Mouse (Mus musculus) embryonic stem cell, embryonic (primary cell): ENCODE results near the gene Dnajc3.

Source experiments
- CTCF ChIA-PET, 4 experiments: fragments of 300-600 bp in 2 of 4; fragments of 350-600 bp in 2 of 4; sonication (Branson Sonifier 250); formaldehyde crosslinking; loops; one replicate each; lab custom pipeline; 2022; ENCODE audit warnings: inconsistent platforms in 2 of 4; lab: Charles Lee
- POLR2A ChIA-PET, 4 experiments: fragments of 300-600 bp in 2 of 4; fragments of 350-600 bp in 2 of 4; sonication (Branson Sonifier 250); formaldehyde crosslinking; loops; one replicate each; lab custom pipeline; 2022; ENCODE audit warnings: antibody characterized with exemption in 4 of 4, inconsistent platforms in 1 of 4; lab: Charles Lee

The Dnajc3 gene

DNA sequence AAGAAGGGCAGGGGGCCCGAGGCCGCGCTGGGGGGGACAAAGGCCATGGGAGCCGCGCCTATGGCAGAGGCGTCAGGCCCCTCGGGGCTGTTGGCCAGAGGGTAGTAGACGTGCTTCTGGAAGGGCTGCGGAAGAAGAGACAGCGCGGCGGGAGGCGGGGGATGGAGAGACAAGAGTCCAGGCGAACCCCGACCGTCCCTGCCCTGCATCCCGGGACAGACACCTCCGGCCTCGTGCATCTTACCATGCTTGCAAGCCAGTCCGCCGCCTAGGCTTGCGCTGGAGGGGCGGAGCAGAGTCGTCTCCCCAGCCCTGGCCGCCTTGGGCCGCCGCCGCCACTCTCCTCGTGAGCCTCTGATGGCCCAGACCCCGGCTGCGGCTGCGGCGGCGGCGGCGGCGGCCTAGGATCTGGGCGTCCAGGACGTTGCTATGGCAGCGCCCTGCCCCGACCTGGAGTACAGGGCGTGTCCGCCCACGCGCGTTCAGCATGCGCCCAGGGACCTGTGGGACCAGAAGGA lies 15.1 kb upstream of the Dnajc3 start:
- POLR2A ChIA-PET, result interaction anchor here in 1 of 4 experiments (1.1 to 1.6 kb wide), 2 partner anchors 15 to 54 kb away, joined by 3 to 4 read pairs; partner anchors contain the start of gene Dnajc3

DNA sequence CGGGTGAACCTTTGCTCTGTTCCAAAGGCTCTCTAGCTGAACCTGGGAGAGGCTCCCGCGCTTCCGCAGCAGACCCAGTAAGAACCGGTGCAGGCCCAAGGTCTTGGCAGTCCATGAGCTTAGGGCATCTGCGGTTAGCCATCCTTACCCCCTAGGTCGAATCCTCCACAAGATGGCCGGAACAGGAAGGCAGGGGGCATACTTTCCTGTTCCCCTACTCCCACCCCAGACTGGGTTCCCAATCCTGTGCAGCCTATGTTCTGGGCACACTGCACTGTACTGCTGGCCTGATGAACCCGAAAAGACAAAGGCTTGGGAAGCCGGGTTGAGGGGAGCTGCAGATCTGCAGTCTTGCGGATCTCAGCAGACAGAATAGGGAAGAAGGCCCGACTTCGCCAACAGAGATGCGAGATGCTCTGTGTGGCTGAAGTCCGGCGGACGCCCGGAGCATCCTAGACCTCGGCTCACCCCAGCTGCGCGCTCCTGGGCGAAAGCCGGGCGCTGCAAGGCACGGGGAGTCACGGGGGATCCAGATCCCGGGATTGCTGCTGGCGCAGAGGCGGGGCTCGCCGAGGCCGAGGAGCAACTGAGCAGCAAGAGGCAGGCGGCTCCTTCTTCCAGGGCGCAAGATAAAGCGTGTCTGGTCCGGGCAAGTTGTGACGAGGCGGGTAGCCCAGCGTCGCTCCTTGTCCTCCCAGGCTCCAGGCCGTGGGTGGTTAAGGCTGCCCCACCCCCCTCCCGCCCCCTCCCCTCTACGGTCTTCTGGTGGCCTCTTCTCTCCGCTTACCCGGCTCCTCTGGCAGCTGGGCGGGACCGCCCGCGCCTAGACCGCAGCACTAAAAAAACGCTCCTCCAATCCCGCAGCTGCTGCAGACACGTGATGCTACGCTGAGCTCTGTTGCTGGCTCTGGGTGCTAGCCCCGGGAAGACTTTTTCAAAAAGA lies 12.8 kb upstream of the Dnajc3 start, which contains the start of gene Dzip1:
Gene Dzip1 (minus strand): TSS at position 788 of the 943 bp plus-strand sequence.
- POLR2A ChIA-PET, result interaction anchor here (0.7 to 4.5 kb wide), 31 partner anchors 8 to 227 kb away, joined by 3 to 33 read pairs (median 4); partner anchors contain the start of gene Dnajc3 (in 3 of the 4)

More for the DNA sequence above, 15.1 kb upstream of the Dnajc3 start:
- CTCF ChIA-PET, result interaction anchor here in 1 of 4 experiments (0.9 kb wide), 1 partner anchor 103 kb away, joined by 4 read pairs; no protein-coding TSS in a partner anchor

DNA sequence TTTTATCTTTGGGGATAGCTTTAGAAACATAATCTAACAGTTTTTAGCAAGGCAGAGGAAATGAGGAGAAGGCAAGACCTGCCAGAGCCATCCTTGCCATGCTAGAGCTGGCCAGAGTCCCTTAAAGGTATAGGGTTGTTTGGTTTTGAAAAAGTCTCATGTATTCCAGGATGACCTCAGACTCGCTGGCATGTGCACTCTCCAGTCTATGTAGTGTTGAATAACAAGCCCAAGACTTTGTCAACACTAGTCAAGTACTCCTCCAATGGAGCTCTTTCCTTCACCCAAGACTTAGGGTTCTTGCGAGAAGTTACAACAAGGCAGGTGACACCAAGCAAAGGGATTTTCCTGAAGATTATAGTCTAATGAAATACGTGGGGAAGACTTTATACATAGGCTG lies 9.2 kb upstream of the Dnajc3 start:
- CTCF ChIA-PET, result no interaction called here

More for the DNA sequence above, 12.8 kb upstream of the Dnajc3 start, which contains the start of gene Dzip1:
- CTCF ChIA-PET, result interaction anchor here (0.6 to 1.4 kb wide), 10 partner anchors 8 to 469 kb away, joined by 3 to 6 read pairs (median 3); no protein-coding TSS in a partner anchor

DNA sequence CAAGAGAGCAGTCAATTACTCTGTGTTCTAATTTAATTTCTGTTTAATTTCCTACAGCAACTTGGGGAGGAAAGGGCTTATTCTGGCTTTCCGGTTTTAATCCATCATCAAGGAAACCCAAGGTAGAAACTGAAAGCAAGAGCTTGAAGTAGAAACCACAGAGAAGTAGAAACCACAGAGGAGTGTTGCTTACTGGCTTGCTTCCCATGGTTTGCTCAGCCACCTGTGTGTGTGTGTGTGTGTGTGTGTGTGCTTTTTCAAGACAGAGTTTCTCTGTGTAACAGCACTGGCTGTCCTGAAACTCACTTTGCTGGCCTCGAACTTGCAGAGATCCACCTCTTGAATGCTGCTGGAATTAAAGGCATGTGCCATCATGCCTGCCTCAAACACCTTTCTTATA lies 8.0 kb upstream of the Dnajc3 start:
- ChIA-PET CTCF (no interaction called here), POLR2A (no interaction called here)

More for the DNA sequence above, 9.2 kb upstream of the Dnajc3 start:
- POLR2A ChIA-PET, result no interaction called here

DNA sequence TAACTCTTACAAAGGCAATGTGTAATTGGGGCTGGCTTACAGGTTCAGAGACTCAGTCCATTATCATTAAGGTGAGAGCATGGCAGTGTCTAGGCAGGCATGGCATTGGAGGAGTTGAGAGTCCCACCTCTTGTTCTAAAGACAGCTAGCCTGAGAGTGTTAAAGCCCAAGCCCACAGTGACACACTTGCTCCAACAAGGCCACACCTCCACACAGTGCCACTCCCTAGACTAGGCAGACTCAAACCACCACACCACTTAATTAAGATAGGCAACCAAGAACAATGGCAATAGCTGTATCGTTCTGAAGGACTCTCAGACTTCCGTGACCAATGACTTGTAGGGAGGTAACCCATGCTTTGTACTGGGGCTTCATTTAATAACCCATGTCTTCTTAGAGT lies 7.0 kb upstream of the Dnajc3 start:
- POLR2A ChIA-PET, result no interaction called here
- CTCF ChIA-PET, result no interaction called here

DNA sequence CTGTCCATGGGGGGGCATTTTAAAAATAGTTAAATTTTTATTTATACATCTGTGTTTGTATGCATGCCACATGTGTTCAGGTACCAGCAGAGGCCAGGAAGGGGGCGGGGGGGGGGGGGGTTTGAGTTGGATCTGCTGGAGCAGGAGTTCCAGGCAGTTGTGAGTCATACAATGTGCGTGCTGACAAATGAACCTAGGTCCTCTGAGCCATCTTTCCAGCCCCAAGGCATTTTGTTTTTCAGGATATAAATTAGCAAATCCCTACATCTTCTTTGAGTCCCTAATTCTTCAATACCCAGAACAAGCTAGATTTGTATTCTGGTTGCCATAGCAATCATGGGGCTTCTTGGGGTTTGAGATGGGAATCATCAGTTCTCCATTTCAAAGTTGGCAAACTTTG lies 6.6 kb upstream of the Dnajc3 start:
- CTCF ChIA-PET, result no interaction called here
- POLR2A ChIA-PET, result no interaction called here

DNA sequence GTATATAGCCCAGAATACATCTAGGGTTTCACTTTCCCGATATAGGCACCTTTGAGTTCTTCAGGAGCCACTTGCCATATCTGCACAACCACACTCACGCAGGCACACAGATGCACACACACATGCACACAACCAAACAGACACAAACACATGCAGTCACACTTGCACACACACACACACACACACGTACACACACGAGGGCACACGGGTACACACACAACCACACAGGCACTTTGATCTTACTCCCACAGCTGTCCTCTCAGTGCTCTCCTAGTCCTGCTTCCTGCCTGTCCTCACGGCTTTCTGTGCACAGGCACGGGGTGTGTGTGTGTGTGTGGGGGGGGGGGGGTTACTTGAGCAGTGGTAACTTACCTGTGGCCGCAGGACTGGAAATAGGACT lies 4.8 kb upstream of the Dnajc3 start:
- CTCF ChIA-PET, result interaction anchor here in 1 of 4 experiments (1.1 kb wide), 1 partner anchor 9 kb away, joined by 4 read pairs; no protein-coding TSS in a partner anchor
- POLR2A ChIA-PET, result interaction anchor here in 3 of 4 experiments (0.6 to 2.5 kb wide), 11 partner anchors 7 to 1344 kb away, joined by 3 to 11 read pairs (median 3); partner anchors contain the start of gene Dzip1 (in 1 of the 3)

DNA sequence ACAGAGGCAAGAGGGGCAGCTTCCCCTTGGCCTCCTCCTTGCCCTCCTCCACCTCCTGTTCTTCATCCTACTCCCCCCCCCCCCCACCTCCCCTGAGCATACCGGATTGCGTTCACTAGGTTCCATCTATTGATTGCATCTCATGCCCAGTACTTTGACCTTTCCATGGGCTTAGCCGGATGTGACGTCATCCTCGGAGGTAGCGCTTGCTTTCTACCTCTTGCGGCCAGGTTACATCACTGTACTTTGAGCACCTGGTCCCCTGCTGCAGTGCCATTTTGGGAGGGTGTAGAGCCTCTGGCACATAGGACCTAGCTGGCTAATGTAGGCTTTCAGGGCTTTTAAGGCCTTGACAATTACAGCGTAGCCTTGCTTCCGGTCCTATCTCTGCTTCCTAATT lies 3.1 kb upstream of the Dnajc3 start:
- CTCF ChIA-PET, result interaction anchor here in 1 of 4 experiments (0.9 kb wide), 1 partner anchor 9 kb away, joined by 3 read pairs; the partner anchor contains the start of gene Dzip1
- POLR2A ChIA-PET, result interaction anchor here in 3 of 4 experiments (1.8 to 2.5 kb wide), 4 partner anchors 9 to 43 kb away, joined by 3 to 11 read pairs (median 8); partner anchors contain the start of gene Dzip1 (in 3 of the 3)

DNA sequence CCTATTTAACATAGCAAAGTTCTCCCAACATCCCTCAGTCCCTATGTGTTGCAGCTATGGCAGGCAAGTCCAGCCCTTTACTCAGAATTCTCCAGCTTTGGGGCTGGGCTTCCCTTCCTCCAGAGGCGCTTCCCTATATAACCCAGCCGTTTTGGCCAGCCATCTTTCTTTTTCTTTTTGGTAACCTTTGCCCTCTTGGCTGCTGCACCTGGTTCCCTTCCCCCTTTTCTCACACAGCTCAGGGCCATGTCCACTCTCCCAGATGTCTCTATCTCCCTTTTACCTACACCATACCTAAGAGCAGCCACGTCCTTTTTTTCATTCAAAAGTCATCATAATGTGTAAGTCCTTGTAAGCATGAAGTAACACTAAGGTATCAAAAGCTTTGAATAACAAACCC lies 1.5 kb upstream of the Dnajc3 start:
- ChIA-PET CTCF (no interaction called here), POLR2A (interaction anchor here in 2 of 4 experiments (0.7 to 4.7 kb wide), 5 partner anchors 11 to 350 kb away, joined by 3 to 33 read pairs (median 3); partner anchors contain the start of gene Dzip1 (in 2 of the 2))

DNA sequence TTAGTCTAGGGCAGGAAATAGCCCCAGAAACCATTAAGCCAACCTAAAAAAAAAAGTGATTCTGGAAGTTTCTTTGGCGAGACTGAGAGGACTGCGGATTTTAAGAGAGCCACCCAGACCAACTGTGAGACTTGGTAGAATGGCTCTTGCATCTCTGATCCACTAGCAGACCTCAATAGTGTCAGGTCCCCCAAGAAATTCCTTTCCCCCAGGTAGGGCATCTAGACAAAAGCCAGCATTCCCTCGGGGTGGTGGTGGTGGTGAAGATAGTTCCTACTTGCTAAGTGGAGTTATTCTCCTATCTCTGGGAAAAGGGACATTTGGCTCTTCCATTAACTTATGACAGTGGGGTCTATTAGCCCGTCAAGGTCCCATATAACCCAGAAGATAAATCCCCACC lies 824 bp upstream of the Dnajc3 start:
- CTCF ChIA-PET, result no interaction called here
- POLR2A ChIA-PET, result interaction anchor here in 3 of 4 experiments (0.7 to 4.7 kb wide), 10 partner anchors 12 to 351 kb away, joined by 3 to 33 read pairs (median 5); partner anchors contain the start of gene Dzip1 (in 3 of the 3)

DNA sequence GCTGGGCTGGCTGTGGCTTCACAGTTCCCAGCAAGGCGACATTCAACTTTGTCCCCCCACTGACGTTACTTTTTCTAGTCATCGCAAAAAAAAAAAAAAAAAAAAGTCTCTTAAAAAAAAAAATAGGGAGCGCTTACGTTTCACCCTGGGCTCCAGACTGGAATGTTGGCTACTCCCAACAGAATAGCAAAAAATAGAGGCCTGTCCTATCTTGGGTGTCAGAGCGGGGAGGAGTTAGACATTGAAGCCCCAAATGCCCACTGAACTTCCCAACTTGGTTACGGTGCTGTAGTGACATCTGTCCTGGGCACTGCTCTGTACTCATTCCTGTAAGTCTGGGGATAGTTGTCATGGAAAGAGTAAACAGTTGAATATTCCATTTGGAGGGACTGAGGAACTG lies 775 bp downstream of the Dnajc3 start:
- ChIA-PET POLR2A (interaction anchor here in 3 of 4 experiments (0.6 to 4.7 kb wide), 15 partner anchors 13 to 1866 kb away, joined by 3 to 33 read pairs (median 5); partner anchors contain the start of gene Dzip1 (in 3 of the 3)), CTCF (no interaction called here)

DNA sequence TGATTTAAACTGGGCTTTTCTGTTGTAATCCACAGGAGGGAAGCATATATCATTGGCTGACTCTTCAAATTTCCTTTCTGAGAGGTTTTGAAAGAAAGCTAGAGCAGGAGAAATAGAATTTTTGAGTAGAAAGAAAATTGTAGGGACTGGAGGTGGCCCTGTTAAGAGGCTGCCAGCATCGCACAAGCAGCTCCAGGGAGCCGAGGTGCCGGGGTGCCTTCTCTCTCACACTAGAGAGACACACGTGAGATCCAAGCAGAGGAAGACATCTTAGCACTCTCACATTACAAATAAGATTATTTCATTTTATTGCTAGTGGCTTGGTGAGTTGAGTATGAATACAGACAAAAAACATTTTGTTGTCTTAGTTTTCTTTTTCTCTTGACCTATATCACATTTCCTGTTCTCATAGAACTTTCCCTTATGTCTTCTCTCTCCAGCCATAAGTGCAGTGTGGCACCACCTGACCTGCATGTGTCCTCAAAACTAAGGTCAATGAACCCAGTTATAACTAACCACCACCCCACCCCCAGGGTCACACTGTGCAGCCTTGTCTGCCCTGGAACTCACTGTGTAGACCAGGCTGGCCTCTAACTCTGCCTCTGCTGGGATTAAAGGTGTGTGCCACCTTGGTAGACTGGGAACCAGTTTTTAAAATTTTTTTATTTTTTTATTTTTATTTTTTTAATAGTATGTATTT lies 3.2 kb downstream of the Dnajc3 start:
- CTCF ChIA-PET, result no interaction called here

DNA sequence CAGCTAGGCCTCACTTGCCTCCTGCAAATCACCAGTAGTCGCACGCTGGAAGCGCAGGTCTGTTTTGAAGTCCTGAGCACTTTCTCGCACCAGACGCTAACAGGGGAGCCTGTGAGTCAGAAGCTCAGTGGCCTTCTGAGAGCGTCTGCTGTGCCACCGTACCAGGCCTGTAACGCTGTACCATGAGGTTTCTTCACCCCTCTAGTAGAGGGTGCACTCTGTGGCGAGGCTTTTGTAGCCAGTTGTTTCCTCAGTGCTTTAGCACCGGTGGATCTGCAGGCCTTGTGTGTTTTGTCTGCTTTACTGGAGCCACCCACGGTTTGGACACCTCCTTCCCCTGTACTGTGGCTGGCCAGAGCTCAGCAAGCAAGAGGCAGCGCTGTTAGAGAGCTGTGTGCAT lies 4.3 kb downstream of the Dnajc3 start:
- POLR2A ChIA-PET, result interaction anchor here in 2 of 4 experiments (1.4 to 1.5 kb wide), 2 partner anchors 8 to 9 kb away, joined by 3 to 5 read pairs; no protein-coding TSS in a partner anchor
- CTCF ChIA-PET, result interaction anchor here in 2 of 4 experiments (1.5 to 2.3 kb wide), 2 partner anchors 44 to 45 kb away, joined by 4 to 5 read pairs; no protein-coding TSS in a partner anchor

More for the DNA sequence above, 3.2 kb downstream of the Dnajc3 start:
- POLR2A ChIA-PET, result no interaction called here

DNA sequence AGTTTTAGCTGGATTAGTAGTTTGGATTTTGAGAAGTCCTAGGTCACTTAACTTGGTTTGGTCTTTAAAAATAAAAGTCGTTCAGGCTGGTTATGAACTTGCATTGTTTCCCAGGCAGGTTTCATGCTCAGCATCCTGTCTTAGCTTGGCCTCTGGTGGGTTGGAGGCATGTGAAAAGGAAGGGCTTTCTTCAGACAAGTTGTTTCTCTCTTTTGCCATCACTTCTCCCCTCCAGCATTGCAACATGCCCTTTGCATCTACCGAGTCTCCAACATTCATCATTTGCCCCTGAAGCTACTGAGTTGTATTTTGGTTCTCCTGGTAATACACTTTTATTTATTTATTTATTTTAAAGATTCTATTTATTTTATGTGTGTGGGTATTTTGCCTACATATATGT lies 6.9 kb downstream of the Dnajc3 start:
- POLR2A ChIA-PET, result interaction anchor here in 1 of 4 experiments (0.9 kb wide), 1 partner anchor 20 kb away, joined by 4 read pairs; no protein-coding TSS in a partner anchor
- CTCF ChIA-PET, result interaction anchor here in 2 of 4 experiments (0.6 to 1.0 kb wide), 2 partner anchors 26 to 1966 kb away, joined by 4 to 5 read pairs; partner anchors contain the start of gene Ipo5 (in 1 of the 2)

DNA sequence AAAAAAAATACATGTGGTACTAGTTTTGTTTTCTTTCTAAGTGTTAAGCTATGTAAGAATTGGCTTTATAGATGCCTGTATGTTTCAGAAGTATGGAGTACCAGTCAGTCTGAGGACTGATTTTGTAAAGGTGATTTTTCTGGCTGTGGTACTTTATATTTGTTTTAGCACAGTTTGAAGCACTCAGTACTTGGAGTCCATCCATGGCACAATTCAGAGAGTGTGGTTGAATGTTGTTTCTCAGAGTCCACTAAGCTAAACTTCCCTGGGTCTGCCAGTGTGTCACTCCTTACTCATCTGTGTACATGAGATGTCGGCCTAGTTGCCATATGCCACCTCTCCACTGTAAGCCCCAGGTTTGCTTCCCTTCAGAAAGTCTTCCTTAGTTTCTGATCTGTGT lies 11.1 kb downstream of the Dnajc3 start:
- ChIA-PET CTCF (no interaction called here), POLR2A (interaction anchor here in 1 of 4 experiments (0.8 kb wide), 1 partner anchor 20 kb away, joined by 3 read pairs; no protein-coding TSS in a partner anchor)

DNA sequence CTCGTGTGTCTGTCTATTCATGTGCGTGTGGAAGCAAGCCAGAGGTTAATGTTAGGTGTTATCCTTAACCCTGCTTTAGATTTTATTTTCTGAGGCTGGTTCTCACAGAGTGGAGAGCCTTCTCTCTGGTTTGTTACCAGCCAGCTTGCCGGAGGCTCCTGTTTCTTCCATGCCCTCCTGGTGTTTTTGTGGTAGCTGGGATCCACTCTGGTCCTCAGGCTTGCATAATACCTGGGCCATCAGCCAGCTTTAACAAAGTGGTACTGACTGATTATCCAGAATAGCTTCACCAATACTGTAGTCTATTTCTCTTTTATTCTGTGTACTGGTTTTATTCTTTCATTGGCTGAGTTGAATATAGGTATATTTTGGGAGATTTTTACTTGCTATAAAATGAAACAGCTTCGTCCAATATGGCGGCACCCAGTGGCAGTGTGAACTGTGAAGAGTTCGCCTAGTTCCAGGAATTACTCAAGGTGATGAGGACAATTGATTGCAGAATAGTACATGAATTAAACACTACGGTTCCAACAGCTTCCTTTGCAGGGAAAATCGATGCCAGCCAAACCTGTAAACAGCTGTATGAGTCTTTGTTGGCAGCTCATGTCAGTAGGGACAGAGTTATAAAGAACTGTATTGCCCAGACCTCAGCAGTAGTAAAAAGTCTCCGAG lies 14.3 kb downstream of the Dnajc3 start:
- ChIA-PET POLR2A (interaction anchor here in 1 of 4 experiments (2.4 kb wide), 1 partner anchor 14 kb away, joined by 16 read pairs; no protein-coding TSS in a partner anchor), CTCF (no interaction called here)

DNA sequence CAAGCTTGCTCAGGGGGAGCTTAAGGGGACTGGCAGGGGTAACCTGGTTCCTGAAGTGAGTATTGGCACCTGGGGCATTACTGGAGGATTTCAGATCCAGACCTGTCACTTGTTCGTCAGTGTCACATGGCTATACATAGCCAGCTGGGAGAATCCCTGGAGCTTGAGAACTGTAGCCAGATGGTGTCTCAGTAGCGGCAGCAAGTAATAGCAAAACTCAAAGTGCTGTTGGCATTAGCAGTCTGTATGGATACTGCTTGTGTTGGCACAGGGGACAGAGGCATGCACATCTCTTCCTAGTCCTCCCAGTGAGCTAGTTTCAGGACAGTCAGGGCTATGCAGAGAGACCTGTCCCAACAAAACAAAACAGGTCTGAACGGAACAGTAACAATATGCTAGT lies 20.2 kb downstream of the Dnajc3 start:
- CTCF ChIA-PET, result interaction anchor here in 1 of 4 experiments (0.6 kb wide), 1 partner anchor 396 kb away, joined by 3 read pairs; no protein-coding TSS in a partner anchor
- POLR2A ChIA-PET, result interaction anchor here in 1 of 4 experiments (1.0 to 1.6 kb wide), 3 partner anchors 9 to 49 kb away, joined by 3 to 4 read pairs (median 3); no protein-coding TSS in a partner anchor
